Mouse (Mus musculus) fibroblast of lung, adult 2 months (primary cell): ENCODE measurements around the gene Gm6205.
"Not testable (repeated sequence)": the region's sequence is repeated elsewhere in the genome, so short reads cannot be mapped to it uniquely, and the experiment has no call there.

Experiments
- DNase-seq: peaks from one replicate; pipeline ENCODE4 v3.0.0-alpha.2; 2011; ENCODE audit warnings: low read depth

Gm6205 gene

GRCm38 (mm10) chr5:94648082-94648481 lies at the start of gene Gm6205:
Gm6205 (plus strand) TSS chr5:94648382.
- DNase-seq = not testable (repeated sequence)

GRCm38 (mm10) chr5:94616242-94616641 lies 31.9 kb upstream of the Gm6205 start, which contains the start of gene Gm3147:
Gm3147 (minus strand) TSS chr5:94616342.
- not testable (repeated sequence) for DNase-seq

GRCm38 (mm10) chr5:94623679-94624078 lies 24.5 kb upstream of the Gm6205 start, which contains the start of gene Gm6509:
Gm6509 (plus strand) TSS chr5:94623979.
- not testable (repeated sequence) for DNase-seq
